Mouse (Mus musculus): ENCODE data around the gene Stat5a. TPM values are rescaled to one million over a fixed set of nuclear protein-coding genes. Genes with fewer than 3 reads are reported as not detected.

Gene Stat5a
- polyA plus RNA-seq, 1 experiment from 2014 or later = 9.2 TPM

DNA sequence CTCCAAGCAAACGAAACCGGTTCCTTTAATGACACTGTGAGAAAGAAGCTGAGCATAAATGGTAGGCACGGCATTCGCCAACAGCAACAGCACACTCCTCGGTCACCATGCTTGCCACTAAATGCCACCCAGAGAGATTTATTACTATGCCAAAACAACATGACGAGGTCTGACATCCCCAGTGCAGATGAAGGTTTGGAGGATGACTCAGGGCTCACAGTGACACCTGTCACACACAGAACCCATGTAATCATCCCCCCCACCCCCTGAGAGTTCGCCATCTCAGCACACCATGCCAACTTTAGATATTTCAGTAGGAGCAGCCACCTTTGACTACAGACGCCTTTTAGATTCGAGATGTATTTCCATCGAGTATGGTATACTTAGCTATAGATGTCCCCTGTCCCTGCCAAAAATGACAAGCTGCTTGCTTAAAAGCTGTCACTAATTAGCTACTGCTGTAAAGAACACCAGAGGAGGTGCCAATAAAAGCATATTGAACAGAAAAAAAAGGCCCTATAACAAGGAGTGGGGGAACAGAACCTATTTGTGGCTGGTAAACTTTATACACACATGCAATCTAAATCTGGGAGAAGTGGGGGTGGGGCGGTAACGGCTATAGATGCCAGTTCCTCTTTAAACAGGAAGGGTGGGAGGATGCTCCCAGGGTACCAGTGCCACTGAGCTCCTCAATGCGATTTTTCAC lies 32.8 kb upstream of the Stat5a start:
- 82% methylated on average over 13 of the region's 13 CpGs for WGBS
- Histone ChIP-seq H3K27ac (replicated peaks; ENCODE audit: low read depth, low read length) (no peak overlapping the region), H3K4me2 (ENCODE audit: low read depth, low read length) (no peak overlapping the region), H3K36me3 (ENCODE audit: control insufficient read depth, insufficient read depth, low read length) (no peaks in the 10 kb centered on the region), H3K4me1 (ENCODE audit: control insufficient read depth, insufficient read depth, low read length) (peaks cover 3% of the 10 kb centered on the region; the same call in 1 of the 2 replicates), H3K9me3 (ENCODE audit: control insufficient read depth, low read length) (no peaks in the 10 kb centered on the region), H3K27me3 (replicated peaks; ENCODE audit: control insufficient read depth, insufficient read depth, low read length) (no peaks in the 10 kb centered on the region), H3K9ac (ENCODE audit: low read depth, low read length) (no peak overlapping the region), H3K4me3 (ENCODE audit: low read depth, low read length) (no peak overlapping the region)
- ATAC-seq (ENCODE audit: low read depth) = no peak
- DNase-seq (ENCODE audit: low spot score) = no peak

DNA sequence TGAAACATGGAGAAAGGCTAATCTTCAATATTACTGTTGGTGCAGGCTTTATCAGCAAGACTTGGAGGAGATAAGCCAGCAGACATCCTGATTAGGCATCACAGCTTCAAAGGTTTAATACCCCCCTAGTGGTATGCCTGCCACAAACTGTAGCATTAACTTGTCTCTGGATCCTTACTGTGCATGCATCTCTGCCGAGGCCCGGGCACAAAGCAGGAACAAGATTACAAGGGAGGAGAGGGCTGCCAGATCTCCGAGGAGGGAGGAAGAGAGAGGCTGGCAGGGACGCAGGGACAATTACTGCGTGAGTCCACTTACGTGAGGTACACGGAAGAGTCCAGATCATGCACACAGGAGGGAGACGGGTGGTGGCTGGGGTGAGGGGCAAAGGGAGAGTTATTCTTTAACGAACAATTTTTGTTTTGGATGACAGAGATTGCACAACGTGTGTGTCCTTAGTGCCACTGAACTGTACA lies 30.4 kb upstream of the Stat5a start:
- Histone ChIP-seq H3K4me2 (ENCODE audit: low read depth, low read length) (no peak overlapping the region), H3K36me3 (ENCODE audit: control insufficient read depth, insufficient read depth, low read length) (no peaks in the 10 kb centered on the region), H3K4me1 (ENCODE audit: control insufficient read depth, insufficient read depth, low read length) (peaks cover 13% of the 10 kb centered on the region), H3K9me3 (ENCODE audit: control insufficient read depth, low read length) (no peaks in the 10 kb centered on the region), H3K4me3 (ENCODE audit: low read depth, low read length) (no peak overlapping the region), H3K9ac (ENCODE audit: low read depth, low read length) (no peak overlapping the region), H3K27me3 (replicated peaks; ENCODE audit: control insufficient read depth, insufficient read depth, low read length) (no peaks in the 10 kb centered on the region), H3K27ac (replicated peaks; ENCODE audit: low read depth, low read length) (no peak overlapping the region)
- DNase-seq (ENCODE audit: low spot score) (no peak), ATAC-seq (ENCODE audit: low read depth) (no peak)
- WGBS = 58% methylated on average over 10 of the region's 10 CpGs

DNA sequence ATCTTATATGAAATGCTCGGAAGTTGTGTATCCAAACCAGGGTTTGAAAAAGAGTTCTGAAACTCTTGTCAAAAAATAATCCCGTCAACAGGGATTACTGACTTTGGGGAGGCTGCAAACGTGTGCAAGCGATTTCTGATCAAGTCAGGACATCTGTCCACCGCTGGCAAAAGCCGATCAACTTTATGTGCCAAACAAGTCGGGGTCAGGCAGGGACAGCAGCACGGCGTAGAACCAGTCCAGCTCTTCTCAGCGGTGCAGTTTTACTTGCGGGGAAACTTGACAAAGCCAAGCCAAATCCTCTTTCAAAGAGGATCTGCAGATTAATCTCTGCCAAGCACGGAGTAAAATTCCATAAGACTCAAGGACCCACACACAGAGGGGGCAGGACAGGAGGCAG lies 29.5 kb upstream of the Stat5a start:
- 75% methylated on average over 12 of the region's 12 CpGs for WGBS
- no peaks in the 10 kb centered on the region for H3K36me3 ChIP-seq (ENCODE audit: control insufficient read depth, insufficient read depth, low read length)
- H3K4me2 ChIP-seq (ENCODE audit: low read depth, low read length) = no peak overlapping the region
- no peaks in the 10 kb centered on the region for H3K9me3 ChIP-seq (ENCODE audit: control insufficient read depth, low read length)
- H3K4me3 ChIP-seq (ENCODE audit: low read depth, low read length) = no peak overlapping the region
- no peak overlapping the region for H3K9ac ChIP-seq (ENCODE audit: low read depth, low read length)
- H3K27me3 ChIP-seq (replicated peaks; ENCODE audit: control insufficient read depth, insufficient read depth, low read length) = no peaks in the 10 kb centered on the region
- no peak overlapping the region for H3K27ac ChIP-seq (replicated peaks; ENCODE audit: low read depth, low read length)
- ATAC-seq (ENCODE audit: low read depth) (no peak), DNase-seq (ENCODE audit: low spot score) (no peak)
- peaks cover 13% of the 10 kb centered on the region for H3K4me1 ChIP-seq (ENCODE audit: control insufficient read depth, insufficient read depth, low read length)

DNA sequence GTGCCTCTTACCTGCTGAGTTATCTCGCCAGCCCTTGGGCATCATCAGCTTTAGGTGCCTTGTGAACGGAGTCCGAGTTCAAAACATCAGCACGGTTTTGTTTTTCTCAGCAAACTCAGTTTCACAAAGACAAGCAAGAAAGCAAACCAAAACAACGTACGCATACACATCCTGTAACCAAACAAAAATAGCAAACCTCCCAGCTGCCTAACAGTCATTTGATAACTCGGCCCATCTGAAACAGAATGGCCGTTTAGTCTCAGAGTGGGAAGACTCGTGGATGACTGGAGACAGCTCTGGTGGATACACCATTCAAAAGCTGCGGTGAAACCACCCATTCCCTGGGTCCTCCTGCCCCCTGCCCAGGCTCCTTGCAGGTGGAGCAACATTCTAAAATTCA lies 27.8 kb upstream of the Stat5a start:
- no peak overlapping the region for H3K27ac ChIP-seq (replicated peaks; ENCODE audit: low read depth, low read length)
- no peaks in the 10 kb centered on the region for H3K27me3 ChIP-seq (replicated peaks; ENCODE audit: control insufficient read depth, insufficient read depth, low read length)
- peaks cover 13% of the 10 kb centered on the region for H3K4me1 ChIP-seq (ENCODE audit: control insufficient read depth, insufficient read depth, low read length)
- H3K9me3 ChIP-seq (ENCODE audit: control insufficient read depth, low read length) = no peaks in the 10 kb centered on the region
- no peak for ATAC-seq (ENCODE audit: low read depth)
- H3K9ac ChIP-seq (ENCODE audit: low read depth, low read length) = no peak overlapping the region
- WGBS = 71% methylated on average over 10 of the region's 10 CpGs
- no peak for DNase-seq (ENCODE audit: low spot score)
- H3K4me3 ChIP-seq (ENCODE audit: low read depth, low read length) = no peak overlapping the region
- H3K4me2 ChIP-seq (ENCODE audit: low read depth, low read length) = no peak overlapping the region
- no peaks in the 10 kb centered on the region for H3K36me3 ChIP-seq (ENCODE audit: control insufficient read depth, insufficient read depth, low read length)

DNA sequence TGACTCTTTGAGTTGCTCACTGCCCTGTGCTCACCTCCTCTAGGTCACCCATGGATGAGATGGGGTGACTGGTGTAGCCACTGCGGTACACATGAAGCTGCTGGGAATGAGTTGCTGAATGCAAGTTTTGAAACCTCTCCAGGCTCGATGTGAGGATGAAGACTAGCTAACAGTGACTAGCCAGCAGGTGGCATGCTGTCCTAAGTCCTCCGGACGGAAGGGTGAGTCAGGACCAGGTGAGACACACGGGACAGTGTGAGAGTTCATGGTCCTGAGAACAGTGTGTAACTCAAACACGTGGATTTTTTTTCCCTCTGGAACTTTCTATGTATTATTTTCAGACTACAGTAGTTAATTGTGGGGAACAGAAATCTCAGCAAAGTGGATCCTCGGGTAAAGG lies 25.7 kb upstream of the Stat5a start:
- DNase-seq (ENCODE audit: low spot score) = no peak
- 0 out of 2 replicates have a peak, but pooled peaks cover 3% of the 10 kb centered on the region for H3K9me3 ChIP-seq (ENCODE audit: control insufficient read depth, low read length)
- no peak overlapping the region for H3K27ac ChIP-seq (replicated peaks; ENCODE audit: low read depth, low read length)
- H3K4me2 ChIP-seq (ENCODE audit: low read depth, low read length) = no peak overlapping the region
- H3K27me3 ChIP-seq (replicated peaks; ENCODE audit: control insufficient read depth, insufficient read depth, low read length) = no peaks in the 10 kb centered on the region
- H3K4me3 ChIP-seq (ENCODE audit: low read depth, low read length) = no peak overlapping the region
- WGBS = 69% methylated on average over 7 of the region's 7 CpGs
- H3K4me1 ChIP-seq (ENCODE audit: control insufficient read depth, insufficient read depth, low read length) = peaks cover 13% of the 10 kb centered on the region
- H3K9ac ChIP-seq (ENCODE audit: low read depth, low read length) = no peak overlapping the region
- no peak for ATAC-seq (ENCODE audit: low read depth)
- H3K36me3 ChIP-seq (ENCODE audit: control insufficient read depth, insufficient read depth, low read length) = no peaks in the 10 kb centered on the region

DNA sequence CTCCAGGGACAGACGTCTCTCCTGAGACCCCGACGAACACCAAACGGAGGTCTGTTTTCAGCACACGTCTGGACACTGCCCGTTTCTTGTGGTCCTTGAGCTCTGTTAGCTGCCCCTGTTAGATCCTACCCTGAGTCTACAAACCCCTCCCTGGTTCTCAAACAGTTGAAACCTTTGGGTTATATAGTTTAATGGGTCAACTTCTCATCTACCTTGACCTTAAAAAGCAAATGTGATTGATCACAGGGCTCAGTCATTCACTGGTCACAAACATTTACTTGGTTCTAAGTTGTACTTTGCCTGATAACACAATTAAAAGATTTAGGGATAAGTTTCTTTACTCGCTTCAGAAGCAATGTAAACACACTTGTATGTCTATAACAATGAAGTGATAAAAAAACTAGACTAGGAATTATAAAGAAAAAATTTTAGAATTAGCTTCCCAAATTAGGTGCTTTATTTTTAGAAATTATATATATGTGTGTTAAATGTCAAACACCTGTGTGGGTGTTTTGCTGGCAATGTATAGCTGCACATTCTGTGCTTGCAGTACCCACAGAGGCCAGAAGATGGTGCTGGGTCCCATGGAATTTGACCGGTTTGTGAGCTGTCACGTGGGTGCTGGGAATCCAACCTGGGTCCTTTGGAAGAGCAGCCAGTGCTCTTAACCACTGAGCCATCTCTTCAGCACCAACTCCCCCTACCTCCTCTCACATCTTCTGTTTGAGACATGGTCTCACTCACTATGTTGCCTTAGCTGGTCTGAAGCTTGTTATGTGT lies 22.0 kb upstream of the Stat5a start:
- Histone ChIP-seq H3K9me3 (ENCODE audit: control insufficient read depth, low read length) (0 out of 2 replicates have a peak, but pooled peaks cover 3% of the 10 kb centered on the region), H3K4me1 (ENCODE audit: control insufficient read depth, insufficient read depth, low read length) (peaks cover 6% of the 10 kb centered on the region; the same call in 1 of the 2 replicates), H3K9ac (ENCODE audit: low read depth, low read length) (no peak overlapping the region), H3K27me3 (replicated peaks; ENCODE audit: control insufficient read depth, insufficient read depth, low read length) (no peaks in the 10 kb centered on the region), H3K36me3 (ENCODE audit: control insufficient read depth, insufficient read depth, low read length) (no peaks in the 10 kb centered on the region), H3K27ac (replicated peaks; ENCODE audit: low read depth, low read length) (no peak overlapping the region), H3K4me3 (ENCODE audit: low read depth, low read length) (no peak overlapping the region), H3K4me2 (ENCODE audit: low read depth, low read length) (no peak overlapping the region)
- WGBS = 76% methylated on average over 9 of the region's 9 CpGs
- no peak for DNase-seq (ENCODE audit: low spot score)
- ATAC-seq (ENCODE audit: low read depth) = no peak

DNA sequence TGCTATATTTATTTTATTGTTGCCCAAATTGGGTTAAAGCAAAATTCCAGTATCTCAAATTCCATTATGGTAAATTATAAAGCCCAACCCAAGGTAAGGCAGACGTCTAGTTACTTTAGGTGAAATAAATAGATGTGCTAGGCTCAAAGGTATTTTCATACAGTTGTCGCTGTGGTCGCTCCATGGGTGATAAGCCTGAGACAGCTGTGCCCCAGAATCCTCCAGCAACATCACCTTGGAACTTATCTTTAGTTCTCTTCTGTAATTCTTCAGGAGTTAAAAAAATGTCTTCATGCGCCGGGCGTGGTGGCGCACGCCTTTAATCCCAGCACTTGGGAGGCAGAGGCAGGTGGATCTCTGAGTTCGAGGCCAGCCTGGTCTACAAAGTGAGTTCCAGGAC lies 20.3 kb upstream of the Stat5a start:
- Histone ChIP-seq H3K36me3 (ENCODE audit: control insufficient read depth, insufficient read depth, low read length) (no peaks in the 10 kb centered on the region), H3K4me2 (ENCODE audit: low read depth, low read length) (no peak overlapping the region), H3K27me3 (replicated peaks; ENCODE audit: control insufficient read depth, insufficient read depth, low read length) (no peaks in the 10 kb centered on the region), H3K4me1 (ENCODE audit: control insufficient read depth, insufficient read depth, low read length) (no peaks in the 10 kb centered on the region), H3K27ac (replicated peaks; ENCODE audit: low read depth, low read length) (no peak overlapping the region), H3K9ac (ENCODE audit: low read depth, low read length) (no peak overlapping the region), H3K4me3 (ENCODE audit: low read depth, low read length) (no peak overlapping the region), H3K9me3 (ENCODE audit: control insufficient read depth, low read length) (0 out of 2 replicates have a peak, but pooled peaks cover 3% of the 10 kb centered on the region)
- ATAC-seq (ENCODE audit: low read depth) (no peak), DNase-seq (ENCODE audit: low spot score) (no peak)
- WGBS = 93% methylated on average over 9 of the region's 9 CpGs

DNA sequence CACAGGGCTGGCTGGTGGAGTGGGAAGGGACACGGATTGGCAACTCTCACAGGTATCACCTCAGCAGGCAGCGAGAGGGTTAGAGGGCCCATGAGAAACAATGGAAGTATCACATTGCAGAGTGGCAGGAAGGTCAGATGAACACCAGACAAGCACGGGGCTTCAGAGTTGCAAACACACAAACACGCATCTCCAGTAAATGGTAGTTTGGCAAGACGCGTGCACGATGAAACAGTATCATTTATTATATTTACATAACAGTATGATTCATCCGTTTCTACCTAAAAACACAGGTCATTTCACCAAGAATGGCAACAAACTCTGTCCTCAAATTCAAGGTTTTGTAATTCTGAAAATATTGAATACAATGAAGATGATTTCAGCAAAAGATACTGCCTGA lies 19.6 kb upstream of the Stat5a start:
- DNase-seq (ENCODE audit: low spot score) = no peak
- Histone ChIP-seq H3K9ac (ENCODE audit: low read depth, low read length) (no peak overlapping the region), H3K4me1 (ENCODE audit: control insufficient read depth, insufficient read depth, low read length) (no peaks in the 10 kb centered on the region), H3K4me3 (ENCODE audit: low read depth, low read length) (no peak overlapping the region), H3K9me3 (ENCODE audit: control insufficient read depth, low read length) (0 out of 2 replicates have a peak, but pooled peaks cover 3% of the 10 kb centered on the region), H3K27me3 (replicated peaks; ENCODE audit: control insufficient read depth, insufficient read depth, low read length) (no peaks in the 10 kb centered on the region), H3K4me2 (ENCODE audit: low read depth, low read length) (no peak overlapping the region), H3K27ac (replicated peaks; ENCODE audit: low read depth, low read length) (no peak overlapping the region), H3K36me3 (ENCODE audit: control insufficient read depth, insufficient read depth, low read length) (no peaks in the 10 kb centered on the region)
- 53% methylated on average over 8 of the region's 8 CpGs for WGBS
- no peak for ATAC-seq (ENCODE audit: low read depth)

Data from embryonic facial prominence, embryonic 14.5 days (tissue).